Mouse (Mus musculus) cerebellum, postnatal 10 days (tissue): ENCODE measurements around the gene Gm20604.

ENCODE experiments used
- DNase-seq, 2 experiments: peaks; one replicate each; pipeline ENCODE4 v3.0.0; 2021; ENCODE audit warnings: mixed read lengths in 2 of 2

Gene Gm20604

DNA sequence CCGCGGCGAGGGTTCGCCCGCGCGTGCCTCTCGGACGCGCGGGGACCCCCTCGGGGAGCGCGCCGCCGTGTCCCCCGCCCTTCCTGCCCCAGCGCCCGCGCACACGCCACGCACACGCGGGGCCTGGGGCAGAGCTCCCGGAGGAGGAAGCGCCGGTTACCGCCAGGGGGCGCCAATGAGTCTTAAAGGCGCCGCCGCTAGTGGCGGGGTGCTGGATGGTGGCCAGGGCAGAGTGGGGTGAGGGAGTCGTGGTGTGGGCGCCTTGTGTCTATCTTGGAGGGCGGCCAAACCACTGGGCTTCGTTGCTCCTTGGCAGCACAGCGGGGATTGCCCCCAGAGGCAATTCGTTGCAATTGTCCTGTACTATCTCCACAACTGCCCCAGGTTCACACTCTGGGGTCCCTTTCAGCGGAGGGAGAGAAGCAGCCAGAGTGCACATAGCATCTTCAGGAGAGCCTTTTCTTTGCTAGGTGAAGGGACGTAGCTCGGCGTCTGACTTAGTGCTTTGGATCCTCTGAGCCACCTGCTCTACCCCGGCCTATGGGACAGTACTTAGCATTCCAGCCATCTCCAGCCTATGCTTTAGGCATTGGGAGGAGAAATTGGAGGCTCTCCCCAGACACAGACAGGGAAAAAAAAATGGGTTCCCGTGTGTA, 53.1 kb downstream of the Gm20604 start:
- DNase-seq: peak; percentile 97 to 99

DNA sequence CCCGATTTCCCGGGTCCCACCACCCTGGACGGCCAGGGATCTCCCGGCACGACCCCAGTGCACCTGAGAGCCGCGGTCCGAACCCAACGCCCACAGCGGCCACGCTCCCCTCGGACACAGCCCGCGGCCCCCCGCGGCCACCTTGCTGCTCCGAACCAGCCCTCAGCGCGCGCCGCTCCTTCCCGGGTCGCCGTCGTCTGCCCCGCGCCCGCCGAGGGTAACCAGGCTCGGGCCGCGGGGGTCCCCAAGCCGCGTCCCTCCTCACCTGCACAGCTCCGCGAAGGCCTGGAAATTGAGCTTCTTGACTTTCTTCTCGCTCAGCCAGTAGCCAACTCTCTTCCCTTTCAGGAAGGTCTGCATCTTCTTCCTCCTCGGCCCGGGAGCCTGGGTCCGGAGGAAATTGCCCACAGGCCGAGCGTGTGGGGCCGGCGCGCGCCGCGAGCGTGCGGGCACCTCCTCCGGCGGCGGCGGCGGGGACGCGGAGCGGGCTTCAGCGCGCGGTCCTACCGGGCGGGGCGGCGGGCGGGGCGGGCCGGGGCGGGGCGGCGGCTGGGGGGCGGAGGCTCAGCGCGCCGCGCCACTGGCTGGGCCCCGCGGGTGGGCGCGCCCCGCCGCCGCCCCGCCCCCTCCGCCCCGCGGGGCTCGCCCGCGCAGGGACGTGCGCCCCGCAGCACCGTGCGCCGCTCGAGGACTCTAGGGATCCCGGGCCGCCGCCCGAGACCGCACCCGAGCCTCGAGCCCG, 53.8 kb downstream of the Gm20604 start, which contains the start of gene Itpk1:
TSS of gene Itpk1 (minus strand) at position 474 of the 742 bp plus-strand sequence.
- DNase-seq: peak; percentile 72 to 78

DNA sequence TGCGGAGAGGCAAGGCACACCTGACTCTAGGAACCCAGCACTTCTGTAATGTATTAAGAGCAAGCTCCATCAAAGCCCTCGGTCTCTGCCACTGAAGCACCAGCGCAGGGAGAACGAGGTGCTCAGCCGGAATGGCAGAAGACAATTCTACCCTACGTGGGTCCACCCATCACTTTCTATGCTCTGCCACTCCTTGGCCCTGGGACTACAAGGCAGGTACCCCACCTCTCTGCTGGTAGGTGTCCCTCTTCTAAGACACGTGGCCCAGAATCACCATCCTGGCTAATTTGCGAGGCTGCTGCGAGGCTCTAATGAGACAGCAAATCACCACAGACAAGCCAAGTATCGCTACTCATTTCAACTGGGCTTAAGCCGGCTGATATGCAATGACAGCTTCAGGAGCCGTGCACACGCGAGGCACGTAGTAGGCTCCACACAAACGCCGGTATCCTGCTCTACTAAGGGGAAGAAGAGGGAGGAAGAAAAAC, 54.5 kb downstream of the Gm20604 start:
- DNase-seq: peak; percentile 48 to 54

DNA sequence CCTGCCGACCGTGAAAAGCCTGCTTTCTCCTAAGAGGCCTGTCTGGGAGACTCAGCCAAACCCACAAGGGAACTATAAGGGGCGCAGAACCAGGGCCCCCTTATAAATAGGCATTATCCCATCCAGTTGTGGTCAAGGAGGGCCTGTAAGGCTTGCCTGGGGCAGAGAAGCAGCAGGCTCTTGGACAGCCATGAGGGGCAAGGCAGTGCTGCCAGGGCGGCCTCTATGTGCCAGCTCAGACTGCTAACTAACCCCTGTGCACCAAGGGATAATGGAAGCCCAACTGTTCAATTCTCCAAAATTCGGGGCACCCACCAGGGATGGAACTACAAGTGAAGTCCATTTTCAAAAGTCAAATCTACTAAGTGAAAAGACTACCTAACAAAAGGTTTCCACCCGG, 55.0 kb downstream of the Gm20604 start:
- DNase-seq: peak; percentile 62 to 69

DNA sequence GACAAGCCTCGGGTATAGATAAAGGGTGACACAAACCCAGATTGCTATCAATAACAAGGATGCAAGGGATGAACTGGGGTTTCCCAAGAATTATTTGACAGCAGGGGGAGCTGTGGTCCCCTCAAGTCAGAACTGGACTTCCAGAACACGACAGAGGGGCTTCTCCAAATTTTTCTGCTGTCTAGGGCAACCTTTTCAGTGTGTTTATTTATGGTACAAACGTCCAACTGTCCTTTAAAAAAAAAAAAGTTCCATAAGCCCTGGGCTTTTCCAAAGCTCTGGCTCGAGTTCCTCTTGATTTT, 55.4 kb downstream of the Gm20604 start:
- peak; percentile 78 to 83 for DNase-seq

DNA sequence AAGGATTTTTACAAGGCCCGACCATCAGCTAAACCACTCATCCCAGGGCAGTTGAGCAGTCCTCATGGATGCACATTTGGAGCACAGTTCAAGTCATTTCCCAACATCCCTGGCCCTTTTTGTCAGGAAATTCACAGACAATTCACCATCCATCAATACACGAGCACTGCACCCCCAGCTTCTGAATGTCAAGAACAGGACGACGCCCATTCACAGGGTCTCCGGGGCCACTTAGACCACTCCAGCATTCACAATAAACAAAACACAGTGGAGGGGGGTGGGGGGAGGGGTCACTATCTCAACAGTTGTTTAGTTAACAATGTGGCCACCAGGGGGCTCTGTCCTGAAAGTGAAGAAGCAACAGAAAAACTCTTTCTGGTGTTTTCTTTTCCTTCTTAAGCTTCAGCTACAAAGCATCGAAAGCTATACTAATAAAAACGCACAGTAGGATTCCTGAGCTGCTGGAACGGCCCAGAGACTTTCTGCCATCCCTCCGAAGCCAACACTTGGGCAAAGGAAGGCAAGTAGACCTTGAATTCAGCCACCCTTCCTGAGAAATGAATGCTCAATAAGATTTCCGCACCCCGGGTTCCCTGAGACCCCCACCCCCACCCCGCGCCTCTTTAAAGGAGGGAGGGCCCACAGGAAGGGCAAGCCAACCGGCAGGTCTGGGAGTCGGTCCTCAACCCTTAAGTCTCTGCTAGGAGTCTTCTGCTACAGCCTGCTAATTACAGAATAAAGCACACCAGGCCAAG, 55.9 kb downstream of the Gm20604 start:
- DNase-seq: peak; percentile 94 to 97

DNA sequence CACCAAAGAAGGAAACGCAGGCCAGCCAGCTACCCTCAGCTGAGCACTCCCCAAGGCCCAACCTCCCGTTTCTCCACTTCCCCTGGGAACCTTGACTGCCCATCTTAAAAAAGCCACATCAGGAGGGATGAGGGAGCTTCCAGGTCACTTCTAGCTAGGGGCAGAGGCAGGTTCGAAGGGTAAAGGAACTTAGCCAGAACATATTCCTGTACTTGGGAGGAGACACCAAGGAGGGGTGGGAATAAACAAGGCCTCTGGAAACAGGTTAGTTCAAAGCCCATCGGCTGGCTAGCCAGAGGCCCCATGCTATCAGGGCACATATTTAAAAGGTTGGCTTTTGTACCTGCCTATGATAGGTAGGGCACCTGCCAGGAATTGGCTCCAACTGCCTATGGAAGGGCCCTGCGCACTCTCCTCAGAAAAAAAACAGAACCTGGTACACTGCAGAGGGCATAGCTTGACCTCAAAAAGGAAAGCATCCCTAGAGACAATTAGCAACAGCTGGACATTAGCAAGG, 56.7 kb downstream of the Gm20604 start:
- no peak for DNase-seq

DNA sequence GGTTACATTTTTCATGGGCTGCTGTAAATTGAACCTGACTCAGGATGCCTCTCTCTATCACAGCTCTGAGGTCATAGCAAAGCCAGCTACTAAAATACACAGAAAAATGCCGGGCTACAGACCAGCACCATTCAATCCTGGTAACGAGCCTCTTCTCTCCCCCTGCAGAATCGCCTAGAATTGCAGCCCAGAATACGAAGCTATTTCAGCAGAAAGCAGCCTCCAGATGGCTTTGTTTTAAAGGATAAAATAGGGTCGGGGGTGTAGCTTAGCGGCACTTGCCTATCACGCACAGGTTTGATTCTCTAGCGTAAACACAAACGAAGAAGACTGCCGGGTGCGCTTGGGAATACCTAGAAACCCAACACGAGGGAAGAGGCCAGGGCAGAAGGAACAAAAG, 58.0 kb downstream of the Gm20604 start:
- DNase-seq: no peak

DNA sequence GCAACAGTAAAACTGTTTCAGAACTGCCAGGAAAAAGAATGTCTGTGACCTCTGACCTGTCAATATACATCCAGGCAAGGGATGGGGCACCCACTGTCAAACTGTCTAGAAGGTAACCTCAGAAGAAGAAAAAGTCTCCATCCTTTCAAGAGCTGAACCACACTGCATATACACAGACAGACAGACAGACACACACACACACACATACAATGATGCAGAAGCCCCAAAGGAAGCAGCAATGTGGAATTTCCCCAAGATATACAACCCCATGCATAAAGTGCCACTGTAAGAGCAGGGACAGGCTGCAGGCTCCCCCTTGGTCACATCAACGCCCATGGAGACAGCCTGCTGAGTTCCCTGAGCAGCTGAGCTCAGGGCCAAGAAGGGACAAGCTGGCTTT, 59.3 kb downstream of the Gm20604 start:
- DNase-seq: no peak

DNA sequence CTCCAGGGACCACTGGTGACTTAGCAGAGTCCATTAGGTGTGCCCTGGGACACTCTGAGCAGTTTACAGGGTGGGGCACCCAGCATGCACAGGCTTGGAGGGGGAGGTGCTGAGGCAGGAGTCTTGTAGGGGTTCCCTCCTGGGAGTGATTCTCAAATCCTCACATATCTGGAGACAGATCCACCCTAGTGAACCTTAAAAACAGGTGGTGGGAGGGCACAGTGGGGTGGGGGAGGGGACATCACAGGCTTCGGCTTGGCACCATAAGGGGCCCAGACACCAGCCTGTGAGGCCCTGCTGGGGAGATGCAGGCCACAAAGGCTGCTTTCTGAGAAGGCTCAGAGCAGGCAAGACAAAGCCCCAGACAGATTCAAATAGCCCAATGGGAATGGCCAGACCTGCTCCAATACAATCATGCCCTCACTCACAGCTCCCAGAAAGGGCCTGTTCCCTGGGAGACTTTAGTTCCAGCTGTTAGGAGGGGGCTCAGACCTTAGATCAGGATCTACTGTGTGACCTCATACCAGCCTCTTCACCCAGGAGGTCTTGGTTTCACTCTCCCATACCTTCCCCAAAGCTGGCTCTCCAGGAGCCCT, 60.3 kb downstream of the Gm20604 start:
- DNase-seq: no peak

DNA sequence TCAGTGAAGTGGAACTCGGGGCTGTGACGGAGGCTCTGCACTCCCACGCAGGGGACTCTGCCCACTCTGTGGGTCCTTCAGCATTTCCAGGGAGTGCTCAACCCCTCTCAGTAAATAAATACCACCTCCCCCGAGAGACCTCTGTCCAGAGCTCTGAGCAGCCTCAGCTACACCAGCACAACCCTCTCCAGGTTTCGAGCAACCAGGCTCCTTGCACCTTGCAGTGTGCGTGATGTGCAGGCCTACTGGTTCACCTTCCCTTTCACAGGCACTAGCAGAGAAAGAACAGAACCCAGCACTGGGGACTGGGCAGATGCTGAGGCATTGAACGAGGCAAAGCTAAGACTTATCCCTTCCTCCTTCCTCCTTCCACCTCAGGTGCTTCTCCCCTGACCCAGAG, 61.1 kb downstream of the Gm20604 start:
- no peak for DNase-seq

DNA sequence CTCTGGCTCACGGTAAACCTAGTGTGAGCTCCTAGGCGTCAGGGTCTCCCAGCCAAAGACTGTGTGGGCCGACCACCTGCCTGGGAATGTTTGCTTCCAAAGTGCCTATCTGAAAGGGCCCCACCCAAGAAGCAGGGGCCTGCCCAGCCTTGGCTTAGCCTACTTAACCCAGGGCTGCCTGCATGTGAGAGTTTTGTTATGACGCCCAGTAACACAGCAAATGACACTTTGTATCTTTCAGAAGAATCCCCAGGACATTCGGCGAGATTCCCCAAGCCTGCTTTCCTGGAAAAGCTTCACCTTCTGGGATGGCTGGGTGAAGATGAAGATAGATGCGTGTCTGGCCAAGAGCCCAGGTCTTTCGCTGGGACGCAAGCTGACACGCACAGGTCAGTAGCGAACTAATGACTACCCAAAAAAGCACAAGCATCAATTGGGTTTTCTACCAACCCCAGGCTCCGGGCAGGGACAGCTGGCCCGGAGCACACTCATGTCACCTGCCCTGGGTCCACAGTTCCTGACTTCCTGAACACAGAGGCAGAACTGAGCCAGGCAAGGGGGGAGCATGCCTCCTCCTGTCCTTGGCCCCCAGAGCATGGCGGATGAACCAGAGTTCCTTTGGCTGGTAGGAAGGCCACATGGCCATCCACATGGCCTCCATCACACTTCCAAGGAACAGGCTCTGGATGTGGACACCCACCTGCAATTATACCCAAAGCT, 61.7 kb downstream of the Gm20604 start:
- DNase-seq: peak in 1 of 2 experiments; percentile 32

DNA sequence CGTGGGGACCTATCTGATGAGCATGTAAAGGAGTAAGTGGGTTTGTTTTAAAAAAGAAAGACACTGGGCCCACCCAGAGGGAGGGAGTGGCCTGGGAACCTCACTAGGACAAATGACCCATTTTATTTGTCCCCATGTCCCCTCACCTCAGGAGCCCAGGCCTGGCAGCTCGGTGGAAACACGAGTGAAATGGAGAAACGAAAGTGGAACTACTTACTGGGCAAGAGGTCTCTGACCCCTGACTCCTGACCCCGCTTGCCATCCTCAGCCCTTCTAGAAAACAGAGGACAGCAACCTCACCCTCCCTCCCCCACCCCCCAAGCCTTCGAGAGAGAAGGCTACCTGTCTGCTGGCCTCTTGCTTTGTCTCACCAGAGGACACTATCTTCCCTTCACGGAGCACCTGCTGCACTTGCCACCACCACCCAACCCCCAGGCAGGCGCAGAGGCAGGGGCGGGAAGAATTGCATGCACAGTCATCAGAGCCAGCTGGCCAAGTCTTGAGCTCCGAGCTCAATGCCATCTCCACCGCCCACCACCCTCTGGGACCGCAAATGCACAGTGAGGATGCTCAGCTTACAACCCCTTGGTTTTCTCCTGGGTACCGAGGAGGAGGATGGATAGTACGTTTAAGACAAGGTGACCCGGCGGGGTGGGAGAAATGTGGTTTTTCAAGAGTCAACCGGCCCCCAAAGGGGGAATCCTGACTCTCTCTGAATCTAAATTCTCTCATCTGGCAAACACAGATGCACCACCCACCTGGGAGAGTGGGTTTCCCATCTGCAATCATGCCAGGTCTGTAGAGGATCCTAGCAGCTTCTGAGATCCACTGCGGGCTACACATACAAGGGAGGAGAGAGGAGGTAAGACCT, 62.9 kb downstream of the Gm20604 start:
- peak in 1 of 2 experiments; percentile 65 for DNase-seq

DNA sequence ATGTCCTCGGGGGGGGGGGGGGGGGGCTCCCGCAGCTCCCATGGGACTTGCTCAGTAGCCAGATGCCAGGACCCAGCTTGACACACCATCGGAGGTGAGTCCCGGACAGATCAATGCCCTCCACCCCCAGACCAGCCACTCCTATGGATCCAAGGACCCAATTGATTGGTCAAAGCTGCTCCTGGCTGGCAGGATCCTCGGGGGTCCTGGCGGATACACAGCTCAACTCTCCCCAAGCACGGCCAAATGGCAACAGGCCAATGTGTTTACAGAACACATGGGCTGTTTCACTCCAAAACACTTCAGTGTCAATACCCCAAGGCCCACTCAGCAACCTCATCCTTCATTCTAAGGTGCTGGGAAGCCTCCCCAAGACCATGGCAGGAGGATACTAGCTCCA, 66.7 kb downstream of the Gm20604 start:
- peak; percentile 58 to 61 for DNase-seq
